Mouse (Mus musculus) liver, embryonic 14.5 days (tissue): ENCODE data around the gene Kif13a.

ENCODE experiments used
- CTCF ChIP-seq: IDR thresholded peaks from 2 replicates; pipeline ENCODE4 v1.5.1; 2016; ENCODE audit warnings: antibody characterized with exemption, low read depth, control low read depth
- EP300 ChIP-seq: IDR thresholded peaks from 2 replicates; pipeline ENCODE4 v1.6.1; 2016; ENCODE audit warnings: antibody characterized with exemption, low read depth

DNA sequence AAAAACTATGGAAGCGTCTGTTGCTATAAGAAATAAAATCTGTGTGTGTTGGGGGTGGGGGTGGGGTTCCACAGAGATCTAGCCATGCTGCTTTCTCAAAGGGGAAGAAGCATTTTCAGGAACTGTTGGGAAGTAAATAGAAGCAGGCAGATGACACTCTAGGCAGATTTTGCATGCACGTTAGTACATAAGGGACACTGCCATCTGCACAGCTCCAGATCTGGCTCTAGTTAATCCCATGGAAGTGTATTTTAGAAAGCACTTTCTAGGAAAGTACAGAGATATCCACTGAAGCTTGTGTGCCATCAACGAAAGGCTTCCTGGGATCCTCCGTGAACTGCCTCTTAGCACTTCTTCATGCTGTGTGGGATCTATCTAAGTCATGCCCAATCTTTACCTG, 22.6 kb downstream of the Kif13a start:
- no peak for TF ChIP-seq EP300
- TF ChIP-seq CTCF: no peak
